ENCODE assay signal across 8 mouse cellular contexts in the genomic region with DNA sequence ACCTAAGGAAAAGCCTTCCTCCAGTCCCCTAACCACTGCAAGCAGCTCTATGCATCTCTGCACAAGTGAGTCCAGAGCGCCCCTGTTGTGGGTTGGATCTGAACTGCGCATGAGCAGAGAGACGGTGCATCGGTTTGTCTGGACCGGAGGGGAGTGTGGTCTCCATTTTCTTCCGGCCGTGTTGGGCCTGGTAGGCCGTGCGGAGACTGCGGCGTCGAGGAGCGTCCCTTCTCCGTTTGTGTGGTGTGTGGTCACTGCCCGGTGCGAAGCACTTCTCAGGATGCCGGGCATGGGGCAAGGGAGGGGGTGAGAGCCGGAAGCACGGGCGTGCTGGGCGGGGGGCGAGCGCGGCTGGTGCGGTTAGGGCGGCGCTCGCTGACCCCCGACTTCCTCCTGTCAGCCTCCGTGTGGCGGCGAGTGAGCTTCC. TPM values are rescaled to one million over a fixed set of nuclear protein-coding genes. Genes with fewer than 3 reads are reported as not detected.
DNase-seq lines count a peak whose midpoint lies in the region; ATAC-seq and TF ChIP-seq lines count a peak whose summit lies in the region.
"Not testable (repeated sequence)": the region's sequence is repeated elsewhere in the genome, so short reads cannot be mapped to it uniquely, and the experiment has no call there.

A gene (plus strand): TSS at position 124 of the 427 bp plus-strand sequence.

- peak within 1 kb of the TSS; percentile 78 for H3K27ac ChIP-seq in forebrain, embryonic 15.5 days (replicated peaks)
- H3K27ac ChIP-seq in liver, embryonic 16.5 days (ENCODE audit: low read length): 0 out of 2 replicates have a peak within 1 kb of the TSS, but pooled peaks have one; percentile 10
- not testable (repeated sequence) for H3K27ac ChIP-seq in neural tube, embryonic 12.5 days
- H3K27ac ChIP-seq in stomach, postnatal 0 days (replicated peaks): peak within 1 kb of the TSS; percentile 49

- not testable (repeated sequence) for H3K27me3 ChIP-seq in forebrain, embryonic 15.5 days; liver, embryonic 16.5 days (ENCODE audit: control insufficient read depth, insufficient read depth, low read depth, low read length); neural tube, embryonic 12.5 days (replicated peaks); stomach, postnatal 0 days (ENCODE audit: control insufficient read depth, insufficient read depth, low read length)

- TF ChIP-seq EP300 in stomach, postnatal 0 days (optimal IDR thresholded peaks at IDR 0.05): not testable (repeated sequence)

- H3K4me3 ChIP-seq in forebrain, embryonic 15.5 days: peak within 1 kb of the TSS; percentile 46
- peak within 1 kb of the TSS; percentile 54 for H3K4me3 ChIP-seq in liver, embryonic 16.5 days (ENCODE audit: low read depth, low read length)
- peak within 1 kb of the TSS; percentile 36 for H3K4me3 ChIP-seq in neural tube, embryonic 12.5 days
- H3K4me3 ChIP-seq in stomach, postnatal 0 days (ENCODE audit: low read depth, low read length): peak within 1 kb of the TSS; percentile 38

- H3K9ac ChIP-seq in forebrain, embryonic 15.5 days (replicated peaks): peak within 1 kb of the TSS; percentile 51
- 0 out of 2 replicates have a peak within 1 kb of the TSS, but pooled peaks have one; percentile 20 for H3K9ac ChIP-seq in liver, embryonic 16.5 days (ENCODE audit: low read depth, low read length)
- not testable (repeated sequence) for H3K9ac ChIP-seq in neural tube, embryonic 12.5 days
- 0 out of 2 replicates have a peak within 1 kb of the TSS, but pooled peaks have one; percentile 41 for H3K9ac ChIP-seq in stomach, postnatal 0 days (ENCODE audit: low read length)

- not testable (repeated sequence) for H3K36me3 ChIP-seq in forebrain, embryonic 15.5 days; liver, embryonic 16.5 days (ENCODE audit: control insufficient read depth, insufficient read depth); neural tube, embryonic 12.5 days; stomach, postnatal 0 days (ENCODE audit: control insufficient read depth, insufficient read depth, low read length)

- TF ChIP-seq CTCF in stomach, postnatal 0 days (IDR thresholded peaks at IDR 0.05; ENCODE audit: low read depth): peak; percentile 14; the same call in 1 of the 2 replicates

- H3K4me2 ChIP-seq in forebrain, embryonic 15.5 days (replicated peaks): peak within 1 kb of the TSS; percentile 39
- peak within 1 kb of the TSS; percentile 60 for H3K4me2 ChIP-seq in liver, embryonic 16.5 days (ENCODE audit: low read depth, low read length)
- H3K4me2 ChIP-seq in neural tube, embryonic 12.5 days (replicated peaks): peak within 1 kb of the TSS; percentile 46
- H3K4me2 ChIP-seq in stomach, postnatal 0 days (replicated peaks; ENCODE audit: low read depth): peak within 1 kb of the TSS; percentile 52

- not testable (repeated sequence) for H3K4me1 ChIP-seq in forebrain, embryonic 15.5 days; liver, embryonic 16.5 days (ENCODE audit: control insufficient read depth, low read depth, low read length); neural tube, embryonic 12.5 days; stomach, postnatal 0 days (replicated peaks; ENCODE audit: control insufficient read depth, insufficient read depth)

- peak; percentile 93 for DNase-seq in ES-CJ7 (ENCODE audit: low read depth, low spot score)
- peak; percentile 82 for DNase-seq in cerebellum, adult 11-12 months
- peak; percentile 71 to 74 for DNase-seq in heart, postnatal 14 days
- DNase-seq in large intestine, adult 2 months (ENCODE audit: low read depth, low spot score): peak; percentile 11
- DNase-seq in stomach, postnatal 0 days (ENCODE audit: low spot score): peak; percentile 73

- intact Hi-C loops in heart, postnatal 14 days (cut with DNase I): not testable (repeated sequence)

- ATAC-seq in forebrain, embryonic 15.5 days (replicated peaks): peak; percentile 100
- peak; percentile 92 for ATAC-seq in liver, embryonic 16.5 days (ENCODE audit: low read depth)
- peak; percentile 99 for ATAC-seq in neural tube, embryonic 12.5 days (ENCODE audit: low FRiP score, low read depth)
- ATAC-seq in stomach, postnatal 0 days (ENCODE audit: low FRiP score, low TSS enrichment): peak; percentile 98

- H3K9me3 ChIP-seq in forebrain, embryonic 15.5 days; liver, embryonic 16.5 days (replicated peaks; ENCODE audit: control insufficient read depth, low read length); neural tube, embryonic 12.5 days; stomach, postnatal 0 days (ENCODE audit: control insufficient read depth, low read length): not testable (repeated sequence)

- 2% methylated on average over 19 of the region's 32 CpGs for WGBS in forebrain, embryonic 15.5 days
- 1% methylated on average over 21 of the region's 32 CpGs for WGBS in large intestine, adult 2 months
- 6% methylated on average over 18 of the region's 32 CpGs for WGBS in liver, embryonic 16.5 days (ENCODE audit: insufficient replicate concordance)
- WGBS in neural tube, embryonic 12.5 days: 3% methylated on average over 16 of the region's 32 CpGs
- 10% methylated on average over 17 of the region's 32 CpGs for WGBS in stomach, postnatal 0 days

RNA-seq across cellular contexts. Expression of the gene that starts here (rescaled TPM):
- polyA plus RNA-seq in forebrain, embryonic 15.5 days (2015; fragmentation: Nextera tagmentation; extraction: Ambion mirVana): 10.1 and 10.2 TPM in 2 replicates
- total RNA-seq in heart, postnatal 14 days (2021): 1 to 10 TPM; 8.0 to 9.7 TPM
- 0.45 and 1.8 TPM in 2 replicates for polyA plus RNA-seq in large intestine, adult 2 months (2012; rRNA removed)
- polyA plus RNA-seq in liver, embryonic 16.5 days (2015; fragmentation: Nextera tagmentation; extraction: Ambion mirVana): 1.9 and 2.6 TPM in 2 replicates
- 9.8 and 9.9 TPM in 2 replicates for polyA plus RNA-seq in neural tube, embryonic 12.5 days (2016; fragmentation: Nextera tagmentation; extraction: Ambion mirVana)
- polyA plus RNA-seq in stomach, postnatal 0 days (2015; fragmentation: Nextera tagmentation; extraction: Ambion mirVana): 2.3 and 2.4 TPM in 2 replicates

Comparison
In these comparisons a context has a peak if more than half of its experiments do, and no peak if none do; other contexts are left out.
1. DNase-seq: peak in every context shown above with its lines; median percentile 93 in ES-CJ7; 82 in cerebellum, adult 11-12 months; 73 in stomach, postnatal 0 days; 72 in heart, postnatal 14 days; 11 in large intestine, adult 2 months.